ENCODE assay signal across 8 mouse cellular contexts in the genomic region with DNA sequence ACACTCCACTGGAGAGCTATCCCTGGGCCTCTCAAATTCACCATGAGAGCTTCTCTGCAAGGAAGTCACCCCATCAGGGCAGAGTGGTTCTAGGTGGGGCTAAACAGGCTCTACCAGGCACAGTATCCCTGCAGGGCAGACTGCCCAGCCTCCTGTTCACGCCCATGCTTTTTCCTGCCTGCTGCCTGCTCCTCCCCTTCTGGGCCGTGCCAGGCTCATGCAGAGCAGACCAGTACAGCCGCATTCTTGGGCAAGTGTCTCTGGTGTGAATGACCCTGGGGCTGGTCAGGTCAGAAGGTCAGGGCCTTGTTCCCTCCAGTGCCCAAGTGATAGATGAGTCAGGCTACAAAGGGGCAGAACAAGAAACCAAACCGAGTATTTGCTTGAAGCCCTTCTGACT. TPM values are rescaled to one million over a fixed set of nuclear protein-coding genes. Genes with fewer than 3 reads are reported as not detected.
DNase-seq lines count a peak whose midpoint lies in the region; ATAC-seq lines count a peak whose summit lies in the region.

No protein-coding gene starts in this region.

- no peak overlapping the region for H3K4me2 ChIP-seq in lung, embryonic 16.5 days (ENCODE audit: low read depth, low read length)

- 9% methylated on average over 4 of the region's 4 CpGs for whole genome bisulfite sequencing in lung, embryonic 16.5 days

- H3K27me3 ChIP-seq in lung, embryonic 16.5 days (ENCODE audit: control insufficient read depth, insufficient read depth, low read depth, low read length) = peaks cover 22% of the 10 kb centered on the region

- peak; percentile 26 to 52 for DNase-seq in cerebellum, postnatal 25 days
- DNase-seq in cerebellum, postnatal 4 days (ENCODE audit: low spot score in 2 of 2) = no peak
- peak; percentile 27 for DNase-seq in embryo, embryonic 11 days
- DNase-seq in heart, postnatal 4 days = peak; percentile 57
- no peak for DNase-seq in frontal cortex, postnatal 36 days (ENCODE audit: low spot score in 2 of 2)
- DNase-seq in B cell, adult 2 months = no peak

- H3K36me3 ChIP-seq in lung, embryonic 16.5 days (ENCODE audit: control insufficient read depth, insufficient read depth, low read length) = no peaks in the 10 kb centered on the region

- H3K9ac ChIP-seq in lung, embryonic 16.5 days (ENCODE audit: low read length) = no peak overlapping the region

- ATAC-seq in lung, embryonic 16.5 days (ENCODE audit: low read depth) = peak; percentile 82
- no peak for ATAC-seq in granulocyte monocyte progenitor cell, adult 5-6 weeks (replicated peaks; ENCODE audit: poor library complexity, severe bottlenecking)

- H3K27ac ChIP-seq in lung, embryonic 16.5 days (ENCODE audit: low read length) = peak overlapping the region; percentile 91

- peaks cover 24% of the 10 kb centered on the region for H3K4me1 ChIP-seq in lung, embryonic 16.5 days (replicated peaks; ENCODE audit: control insufficient read depth, insufficient read depth, low read length)

- H3K4me3 ChIP-seq in lung, embryonic 16.5 days (ENCODE audit: low read length) = no peak overlapping the region

- H3K9me3 ChIP-seq in lung, embryonic 16.5 days (ENCODE audit: control insufficient read depth, low read length) = no peaks in the 10 kb centered on the region

RNA-seq across cellular contexts. Expression of a gene that starts 4.3 kb away (rescaled TPM):
- total RNA-seq in heart, postnatal 4 days (2021) = 1 to 10 TPM; 2.4 to 2.5 TPM
- polyA plus RNA-seq in lung, embryonic 16.5 days (2015; fragmentation: Nextera tagmentation; extraction: Ambion mirVana) = 8.7 and 9.3 TPM in 2 replicates
- not detected in 2 replicates for total RNA-seq in granulocyte monocyte progenitor cell, adult 5-6 weeks (2014; fragmentation: Nextera tagmentation)
- not detected in 2 replicates for total RNA-seq in granulocyte monocyte progenitor cell, adult 5-6 weeks (2017)

RNA-seq across cellular contexts. Expression of a gene that starts 10.4 kb away (rescaled TPM):
- total RNA-seq in heart, postnatal 4 days (2021) = under 1 TPM; 0.10 to 0.16 TPM
- polyA plus RNA-seq in lung, embryonic 16.5 days (2015; fragmentation: Nextera tagmentation; extraction: Ambion mirVana) = 0.65 and 0.78 TPM in 2 replicates
- total RNA-seq in granulocyte monocyte progenitor cell, adult 5-6 weeks (2014; fragmentation: Nextera tagmentation) = not detected in 2 replicates
- not detected in 2 replicates for total RNA-seq in granulocyte monocyte progenitor cell, adult 5-6 weeks (2017)

Comparison
In these comparisons a context has a peak if more than half of its experiments do, and no peak if none do; other contexts are left out.
1. DNase-seq: peak in cerebellum, postnatal 25 days (2 of 2), embryo, embryonic 11 days (single experiment) and heart, postnatal 4 days (single experiment); none in cerebellum, postnatal 4 days (0 of 2), frontal cortex, postnatal 36 days (0 of 2) and B cell, adult 2 months (0 of 2).